Mouse (Mus musculus): Measurements from ENCODE around the gene Nedd4. TPM values are rescaled to one million over a fixed set of nuclear protein-coding genes. Genes with fewer than 3 reads are reported as not detected.

Gene Nedd4
- polyA plus RNA-seq, 1 experiment, result 195 TPM

GRCm38 (mm10) chr9:72719143-72719542, 57.0 kb downstream of the Nedd4 start:
- Histone ChIP-seq H3K79me2 (ENCODE audit: control insufficient read depth, insufficient read depth) (peaks cover 27% of the 10 kb centered on the region), H3K4me2 (ENCODE audit: low read depth) (no peak overlapping the region), H3K4me3 (no peak overlapping the region), H3K36me3 (ENCODE audit: control insufficient read depth, insufficient read depth) (peaks cover 89% of the 10 kb centered on the region), H3ac (ENCODE audit: control insufficient read depth, insufficient read length) (no peak overlapping the region), H3K27me3 (ENCODE audit: control insufficient read depth, insufficient read depth, insufficient read length) (no peaks in the 10 kb centered on the region)
- no peak for TF ChIP-seq E2F4 (IDR thresholded peaks at IDR 0.05; ENCODE audit: insufficient read depth)
- TF ChIP-seq MYOD1 (IDR thresholded peaks at IDR 0.05; ENCODE audit: control insufficient read depth in 1 of 3, insufficient read length in 2 of 3, low read depth in 2 of 3), result no peak
- TF ChIP-seq MYOG (IDR thresholded peaks at IDR 0.05; ENCODE audit: control insufficient read depth in 1 of 3, insufficient read depth in 1 of 3, insufficient read length in 2 of 3, low read depth in 2 of 3), result no peak
- TF ChIP-seq REST (IDR thresholded peaks at IDR 0.05; ENCODE audit: insufficient read depth, insufficient read length), result no peak
- TF ChIP-seq SRF (IDR thresholded peaks at IDR 0.05; ENCODE audit: control insufficient read depth, insufficient read length, low read depth), result no peak
- no peak for TF ChIP-seq TCF12 (IDR thresholded peaks at IDR 0.05; ENCODE audit: insufficient read depth, poor library complexity, severe bottlenecking)
- no peak for TF ChIP-seq POLR2A (IDR thresholded peaks at IDR 0.05; ENCODE audit: insufficient read length, low read depth)
- TF ChIP-seq USF1 (IDR thresholded peaks at IDR 0.05; ENCODE audit: low read depth), result no peak
- TF ChIP-seq TCF3 (IDR thresholded peaks at IDR 0.05; ENCODE audit: insufficient read length, low read depth), result no peak
- no peak for TF ChIP-seq CEBPB (IDR thresholded peaks at IDR 0.05; ENCODE audit: insufficient read depth, poor library complexity, severe bottlenecking)
- no peak for TF ChIP-seq MAX (IDR thresholded peaks at IDR 0.05; ENCODE audit: low read depth)
- no peak for TF ChIP-seq POLR2AphosphoS2 (IDR thresholded peaks at IDR 0.05; ENCODE audit: insufficient read length, low read depth)

- H3K4me3 ChIP-seq, result no peak overlapping the region
- H3ac ChIP-seq (ENCODE audit: control insufficient read depth, insufficient read length), result no peak overlapping the region
- no peaks in the 10 kb centered on the region for H3K27me3 ChIP-seq (ENCODE audit: control insufficient read depth, insufficient read depth, insufficient read length)
- H3K4me2 ChIP-seq (ENCODE audit: low read depth), result no peak overlapping the region
- H3K79me2 ChIP-seq (ENCODE audit: control insufficient read depth, insufficient read depth), result peaks cover 16% of the 10 kb centered on the region
- TF ChIP-seq MAX (IDR thresholded peaks at IDR 0.05; ENCODE audit: low read depth) (no peak), POLR2AphosphoS2 (IDR thresholded peaks at IDR 0.05; ENCODE audit: insufficient read length, low read depth) (no peak), CEBPB (IDR thresholded peaks at IDR 0.05; ENCODE audit: insufficient read depth, poor library complexity, severe bottlenecking) (no peak), E2F4 (IDR thresholded peaks at IDR 0.05; ENCODE audit: insufficient read depth) (no peak), REST (IDR thresholded peaks at IDR 0.05; ENCODE audit: insufficient read depth, insufficient read length) (no peak), MYOD1 (IDR thresholded peaks at IDR 0.05; ENCODE audit: control insufficient read depth in 1 of 3, insufficient read length in 2 of 3, low read depth in 2 of 3) (no peak), TCF3 (IDR thresholded peaks at IDR 0.05; ENCODE audit: insufficient read length, low read depth) (no peak), USF1 (IDR thresholded peaks at IDR 0.05; ENCODE audit: low read depth) (no peak), POLR2A (IDR thresholded peaks at IDR 0.05; ENCODE audit: insufficient read length, low read depth) (no peak), TCF12 (IDR thresholded peaks at IDR 0.05; ENCODE audit: insufficient read depth, poor library complexity, severe bottlenecking) (no peak)
- H3K36me3 ChIP-seq (ENCODE audit: control insufficient read depth, insufficient read depth), result peaks cover 95% of the 10 kb centered on the region
Observed at GRCm38 (mm10) chr9:72721221-72721620, 59.1 kb downstream of the Nedd4 start.

GRCm38 (mm10) chr9:72722622-72723021, 60.5 kb downstream of the Nedd4 start:
- H3K36me3 ChIP-seq (ENCODE audit: control insufficient read depth, insufficient read depth), result peaks cover 95% of the 10 kb centered on the region
- no peak overlapping the region for H3ac ChIP-seq (ENCODE audit: control insufficient read depth, insufficient read length)
- H3K4me2 ChIP-seq (ENCODE audit: low read depth), result no peak overlapping the region

GRCm38 (mm10) chr9:72724491-72725221, 62.5 kb downstream of the Nedd4 start:
- Histone ChIP-seq H3ac (ENCODE audit: control insufficient read depth, insufficient read length) (no peak overlapping the region), H3K36me3 (ENCODE audit: control insufficient read depth, insufficient read depth) (peaks cover 88% of the 10 kb centered on the region), H3K79me2 (ENCODE audit: control insufficient read depth, insufficient read depth) (peaks cover 5% of the 10 kb centered on the region), H3K27me3 (ENCODE audit: control insufficient read depth, insufficient read depth, insufficient read length) (no peaks in the 10 kb centered on the region), H3K4me3 (no peak overlapping the region), H3K4me2 (ENCODE audit: low read depth) (no peak overlapping the region)
- TF ChIP-seq MYOD1 (IDR thresholded peaks at IDR 0.05; ENCODE audit: control insufficient read depth in 1 of 3, insufficient read length in 2 of 3, low read depth in 2 of 3), result no peak
- no peak for TF ChIP-seq TCF12 (IDR thresholded peaks at IDR 0.05; ENCODE audit: insufficient read depth, poor library complexity, severe bottlenecking)

More at GRCm38 (mm10) chr9:72722622-72723021, 60.5 kb downstream of the Nedd4 start:
- Histone ChIP-seq H3K27me3 (ENCODE audit: control insufficient read depth, insufficient read depth, insufficient read length) (no peaks in the 10 kb centered on the region), H3K79me2 (ENCODE audit: control insufficient read depth, insufficient read depth) (peaks cover 10% of the 10 kb centered on the region), H3K4me3 (no peak overlapping the region)
- no peak for TF ChIP-seq TCF3 (IDR thresholded peaks at IDR 0.05; ENCODE audit: insufficient read length, low read depth)
- TF ChIP-seq E2F4 (IDR thresholded peaks at IDR 0.05; ENCODE audit: insufficient read depth), result no peak
- TF ChIP-seq MYOD1 (IDR thresholded peaks at IDR 0.05; ENCODE audit: control insufficient read depth in 1 of 3, insufficient read length in 2 of 3, low read depth in 2 of 3), result peak in 1 of 3 experiments; percentile 12
- no peak for TF ChIP-seq MYOG (IDR thresholded peaks at IDR 0.05; ENCODE audit: control insufficient read depth in 1 of 3, insufficient read depth in 1 of 3, insufficient read length in 2 of 3, low read depth in 2 of 3)
- TF ChIP-seq SRF (IDR thresholded peaks at IDR 0.05; ENCODE audit: control insufficient read depth, insufficient read length, low read depth), result no peak
- no peak for TF ChIP-seq TCF12 (IDR thresholded peaks at IDR 0.05; ENCODE audit: insufficient read depth, poor library complexity, severe bottlenecking)
- no peak for TF ChIP-seq CEBPB (IDR thresholded peaks at IDR 0.05; ENCODE audit: insufficient read depth, poor library complexity, severe bottlenecking)
- TF ChIP-seq POLR2A (IDR thresholded peaks at IDR 0.05; ENCODE audit: insufficient read length, low read depth), result no peak
- no peak for TF ChIP-seq MAX (IDR thresholded peaks at IDR 0.05; ENCODE audit: low read depth)
- peak; percentile 46 for TF ChIP-seq POLR2AphosphoS2 (IDR thresholded peaks at IDR 0.05; ENCODE audit: insufficient read length, low read depth)
- TF ChIP-seq USF1 (IDR thresholded peaks at IDR 0.05; ENCODE audit: low read depth), result no peak
- TF ChIP-seq REST (IDR thresholded peaks at IDR 0.05; ENCODE audit: insufficient read depth, insufficient read length), result no peak

GRCm38 (mm10) chr9:72733966-72734365, 71.8 kb downstream of the Nedd4 start:
- no peak overlapping the region for H3K4me2 ChIP-seq (ENCODE audit: low read depth)
- no peak overlapping the region for H3ac ChIP-seq (ENCODE audit: control insufficient read depth, insufficient read length)
- H3K36me3 ChIP-seq (ENCODE audit: control insufficient read depth, insufficient read depth), result peaks cover 95% of the 10 kb centered on the region
- no peak for TF ChIP-seq POLR2A (IDR thresholded peaks at IDR 0.05; ENCODE audit: insufficient read length, low read depth)
- no peak for TF ChIP-seq SRF (IDR thresholded peaks at IDR 0.05; ENCODE audit: control insufficient read depth, insufficient read length, low read depth)
- no peak for TF ChIP-seq CEBPB (IDR thresholded peaks at IDR 0.05; ENCODE audit: insufficient read depth, poor library complexity, severe bottlenecking)
- no peak for TF ChIP-seq USF1 (IDR thresholded peaks at IDR 0.05; ENCODE audit: low read depth)
- no peak for TF ChIP-seq MYOD1 (IDR thresholded peaks at IDR 0.05; ENCODE audit: control insufficient read depth in 1 of 3, insufficient read length in 2 of 3, low read depth in 2 of 3)
- TF ChIP-seq POLR2AphosphoS2 (IDR thresholded peaks at IDR 0.05; ENCODE audit: insufficient read length, low read depth), result no peak
- no peak for TF ChIP-seq MYOG (IDR thresholded peaks at IDR 0.05; ENCODE audit: control insufficient read depth in 1 of 3, insufficient read depth in 1 of 3, insufficient read length in 2 of 3, low read depth in 2 of 3)
- no peak for TF ChIP-seq TCF12 (IDR thresholded peaks at IDR 0.05; ENCODE audit: insufficient read depth, poor library complexity, severe bottlenecking)
- H3K79me2 ChIP-seq (ENCODE audit: control insufficient read depth, insufficient read depth), result no peaks in the 10 kb centered on the region
- no peaks in the 10 kb centered on the region for H3K27me3 ChIP-seq (ENCODE audit: control insufficient read depth, insufficient read depth, insufficient read length)
- no peak overlapping the region for H3K4me3 ChIP-seq
